Mouse (Mus musculus): ENCODE data around the gene Acy3. TPM values are rescaled to one million over a fixed set of nuclear protein-coding genes. Genes with fewer than 3 reads are reported as not detected.

Acy3 gene
- total RNA-seq, 2 experiments from 2014 or later = 32.3 to 36.8 TPM

- no peak for DNase-seq (ENCODE audit: low spot score in 2 of 2)
Observed at GRCm38 (mm10) chr19:4000949-4001525, 14.7 kb downstream of the Acy3 start.

GRCm38 (mm10) chr19:4001752-4002151 is 15.4 kb downstream of the Acy3 start:
- DNase-seq (ENCODE audit: low spot score in 2 of 2) = no peak

GRCm38 (mm10) chr19:4003112-4003511 is 16.7 kb downstream of the Acy3 start, which contains the start of gene Doc2g:
TSS of gene Doc2g (plus strand) at chr19:4003313.
- no peak for DNase-seq (ENCODE audit: low spot score in 2 of 2)

GRCm38 (mm10) chr19:4003641-4004040 is 17.3 kb downstream of the Acy3 start:
- no peak for DNase-seq (ENCODE audit: low spot score in 2 of 2)

GRCm38 (mm10) chr19:4004331-4004730 is 18.0 kb downstream of the Acy3 start:
- no peak for DNase-seq (ENCODE audit: low spot score in 2 of 2)

- no peak for DNase-seq (ENCODE audit: low spot score in 2 of 2)
Observed at GRCm38 (mm10) chr19:4005091-4005490, 18.7 kb downstream of the Acy3 start.

- DNase-seq (ENCODE audit: low spot score in 2 of 2) = no peak
Observed at GRCm38 (mm10) chr19:4005971-4006370, 19.6 kb downstream of the Acy3 start.

GRCm38 (mm10) chr19:4011086-4011485 is 24.7 kb downstream of the Acy3 start:
- no peak for DNase-seq (ENCODE audit: low spot score in 2 of 2)

GRCm38 (mm10) chr19:4012432-4013022 is 26.2 kb downstream of the Acy3 start, which contains the start of gene Ndufv1:
TSS of gene Ndufv1 (minus strand) at chr19:4012806.
- DNase-seq (ENCODE audit: low spot score in 2 of 2) = peak; percentile 77 to 89

GRCm38 (mm10) chr19:4013066-4013465 is 26.7 kb downstream of the Acy3 start:
- DNase-seq (ENCODE audit: low spot score in 2 of 2) = no peak

GRCm38 (mm10) chr19:4014802-4015201 is 28.4 kb downstream of the Acy3 start:
- DNase-seq (ENCODE audit: low spot score in 2 of 2) = no peak

GRCm38 (mm10) chr19:4015635-4016034 is 29.3 kb downstream of the Acy3 start:
- no peak for DNase-seq (ENCODE audit: low spot score in 2 of 2)

- DNase-seq (ENCODE audit: low spot score in 2 of 2) = no peak
Observed at GRCm38 (mm10) chr19:4017921-4018587, 31.7 kb downstream of the Acy3 start.

- peak in 1 of 2 experiments; percentile 60 for DNase-seq (ENCODE audit: low spot score in 2 of 2)
Observed at GRCm38 (mm10) chr19:4018743-4019583, 32.6 kb downstream of the Acy3 start.

- DNase-seq (ENCODE audit: low spot score in 2 of 2) = no peak
Observed at GRCm38 (mm10) chr19:4023185-4023584, 36.8 kb downstream of the Acy3 start.

- DNase-seq (ENCODE audit: low spot score in 2 of 2) = no peak
Observed at GRCm38 (mm10) chr19:4027576-4027975, 41.2 kb downstream of the Acy3 start.

- DNase-seq (ENCODE audit: low spot score in 2 of 2) = no peak
Observed at GRCm38 (mm10) chr19:4032668-4033067, 46.3 kb downstream of the Acy3 start.

GRCm38 (mm10) chr19:4033298-4033697 is 46.9 kb downstream of the Acy3 start:
- DNase-seq (ENCODE audit: low spot score in 2 of 2) = no peak

GRCm38 (mm10) chr19:4033742-4034141 is 47.4 kb downstream of the Acy3 start:
- no peak for DNase-seq (ENCODE audit: low spot score in 2 of 2)

GRCm38 (mm10) chr19:4036327-4037045 is 50.1 kb downstream of the Acy3 start:
- no peak for DNase-seq (ENCODE audit: low spot score in 2 of 2)

Measured in adrenal gland, postnatal 4 days (tissue).